8 mouse cellular contexts compared by ENCODE assay signal in genomic region chr5:147050816-147051499, GRCm38 (mm10). TPM values are rescaled to one million over a fixed set of nuclear protein-coding genes. Genes with fewer than 3 reads are reported as not detected.
DNase-seq lines count a peak whose midpoint lies in the region; ATAC-seq and TF ChIP-seq lines count a peak whose summit lies in the region.
"Had no signal": no experiment of that assay in that cellular context is flagged by ENCODE, and none has a peak within 500 bp of the region (broad histone marks: within the 10 kb centered on the region; RNA-seq: fewer than 3 reads in every experiment).

No protein-coding gene starts in this region.

- no peak for TF ChIP-seq EP300 in liver, embryonic 14.5 days (IDR thresholded peaks at IDR 0.05; ENCODE audit: low read depth)

- TF ChIP-seq POLR2A in kidney, adult 2 months (IDR thresholded peaks at IDR 0.05; ENCODE audit: low read depth, low read length): no peak

- peak; percentile 75 for ATAC-seq in CD4-positive, CD25-positive, alpha-beta regulatory T cell, adult 4 months
- no peak for ATAC-seq in liver, embryonic 14.5 days (ENCODE audit: insufficient read depth)

- H3K27me3 ChIP-seq in kidney, adult 2 months (replicated peaks; ENCODE audit: control insufficient read depth, insufficient read depth, low read length): no peaks in the 10 kb centered on the region
- H3K27me3 ChIP-seq in liver, embryonic 14.5 days (ENCODE audit: control insufficient read depth, insufficient read depth, low read length): no peaks in the 10 kb centered on the region

- H3K4me2 ChIP-seq in liver, embryonic 14.5 days (ENCODE audit: low read depth): peak overlapping the region; percentile 15; the same call in 1 of the 2 replicates

- intact Hi-C loops in left cerebral cortex, postnatal 4 days (cut with DNase I): no loop called here

- DNase-seq in kidney, adult 2 months: peak; percentile 43
- DNase-seq in kidney, adult 11 months: no peak
- DNase-seq in 416B (ENCODE audit: low read depth): peak; percentile 54
- no peak for DNase-seq in liver, embryonic 14.5 days (ENCODE audit: low read depth in 3 of 3, low spot score in 3 of 3)
- DNase-seq in ovary, adult 18-20 months (ENCODE audit: low spot score): no peak
- DNase-seq in left cerebral cortex, postnatal 4 days: no peak
- DNase-seq: lung, postnatal 36 days had no signal

- WGBS in kidney, adult 2 months: 32% methylated on average over 13 of the region's 13 CpGs
- WGBS in liver, embryonic 14.5 days (ENCODE audit: insufficient replicate concordance): 62% methylated on average over 13 of the region's 13 CpGs

- no peaks in the 10 kb centered on the region for H3K9me3 ChIP-seq in liver, embryonic 14.5 days (ENCODE audit: control insufficient read depth, low read length)

- no peak for TF ChIP-seq CTCF in kidney, adult 2 months (conservative IDR thresholded peaks at IDR 0.05; ENCODE audit: insufficient read depth, insufficient read length, low read depth, low read length)
- no peak for TF ChIP-seq CTCF in liver, embryonic 14.5 days (IDR thresholded peaks at IDR 0.05; ENCODE audit: low read depth)

- peaks cover 17% of the 10 kb centered on the region for H3K4me1 ChIP-seq in kidney, adult 2 months (ENCODE audit: control insufficient read depth, insufficient read depth, low read length)
- H3K4me1 ChIP-seq in liver, embryonic 14.5 days (replicated peaks; ENCODE audit: control insufficient read depth in 2 of 2, insufficient read depth in 2 of 2, low read length in 1 of 2): peaks cover 0 to 22% of the 10 kb centered on the region in 2 experiments; a peak in 3 of 4 replicates

- peak overlapping the region; percentile 17; the same call in 1 of the 2 replicates for H3K4me3 ChIP-seq in kidney, adult 2 months (ENCODE audit: insufficient read depth, low read depth, low read length)
- H3K4me3 ChIP-seq in liver, embryonic 14.5 days (ENCODE audit: insufficient read depth in 1 of 2, low read depth in 2 of 2, low read length in 2 of 2): no peak overlapping the region

- no peaks in the 10 kb centered on the region for H3K36me3 ChIP-seq in kidney, adult 2 months (ENCODE audit: control insufficient read depth, insufficient read depth, low read length)
- H3K36me3 ChIP-seq in liver, embryonic 14.5 days (replicated peaks; ENCODE audit: control insufficient read depth, insufficient read depth, low read depth): no peaks in the 10 kb centered on the region

- H3K9ac ChIP-seq in liver, embryonic 14.5 days (replicated peaks): no peak overlapping the region

- H3K27ac ChIP-seq in kidney, adult 2 months (ENCODE audit: insufficient read depth, low read depth, low read length): peak overlapping the region; percentile 32
- no peak overlapping the region for H3K27ac ChIP-seq in liver, embryonic 14.5 days

RNA-seq across cellular contexts. Expression of gene Lnx2, which starts 25.4 kb away (rescaled TPM):
- 24.1 TPM in 2 replicates for polyA plus RNA-seq in kidney, adult 2 months (2012; rRNA removed)
- polyA plus RNA-seq in CD4-positive, CD25-positive, alpha-beta regulatory T cell, adult 4 months (2017; shearing (Covaris generic)): 10 to 100 TPM; 19.6 to 29.9 TPM
- polyA plus RNA-seq in liver, embryonic 14.5 days (2012; rRNA removed): 3.1 and 4.1 TPM in 2 replicates
- 4.0 and 4.4 TPM in 2 replicates for polyA plus RNA-seq in liver, embryonic 14.5 days (2014; fragmentation: Nextera tagmentation; extraction: Ambion mirVana)
- total RNA-seq in left cerebral cortex, postnatal 4 days (2021): 10 to 100 TPM in 1 of 2 experiments, 1 to 10 TPM in 1; 9.7 to 10.7 TPM

RNA-seq across cellular contexts. Expression of gene Polr1d, which starts 25.9 kb away (rescaled TPM):
- 44.8 and 55.9 TPM in 2 replicates for polyA plus RNA-seq in kidney, adult 2 months (2012; rRNA removed)
- 100 to 1,000 TPM; 126 to 148 TPM for polyA plus RNA-seq in CD4-positive, CD25-positive, alpha-beta regulatory T cell, adult 4 months (2017; shearing (Covaris generic))
- 45.9 and 58.6 TPM in 2 replicates for polyA plus RNA-seq in liver, embryonic 14.5 days (2012; rRNA removed)
- 87.1 and 92.4 TPM in 2 replicates for polyA plus RNA-seq in liver, embryonic 14.5 days (2014; fragmentation: Nextera tagmentation; extraction: Ambion mirVana)
- 10 to 100 TPM; 93.0 to 96.0 TPM for total RNA-seq in left cerebral cortex, postnatal 4 days (2021)

Comparison
In these comparisons a context has a peak if more than half of its experiments do, and no peak if none do; other contexts are left out.
1. DNase-seq: peak in kidney, adult 2 months (single experiment) and 416B (single experiment); none in kidney, adult 11 months (single experiment), liver, embryonic 14.5 days (0 of 3), ovary, adult 18-20 months (single experiment) and left cerebral cortex, postnatal 4 days (single experiment).